Mouse (Mus musculus): ENCODE measurements around the gene Rtf1. TPM values are rescaled to one million over a fixed set of nuclear protein-coding genes. Genes with fewer than 3 reads are reported as not detected.

The Rtf1 gene
- polyA plus RNA-seq, 1 experiment: 6.3 TPM

DNA sequence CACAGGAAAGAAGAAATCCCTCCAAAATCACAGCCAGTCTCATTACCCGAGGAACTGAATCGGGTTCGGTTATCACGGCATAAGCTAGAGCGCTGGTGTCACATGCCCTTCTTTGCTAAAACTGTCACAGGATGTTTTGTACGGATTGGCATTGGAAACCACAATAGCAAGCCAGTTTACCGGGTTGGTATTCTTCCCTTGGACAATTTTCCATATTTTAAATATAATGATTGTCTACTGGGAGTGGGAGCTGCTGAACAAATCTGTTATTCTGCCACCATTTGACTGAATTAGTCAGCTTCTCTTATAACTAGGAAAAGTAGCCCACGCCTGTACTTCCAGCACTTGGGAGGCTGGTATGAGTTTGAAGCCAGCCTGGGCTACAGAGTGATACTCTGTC, 46.2 kb downstream of the Rtf1 start:
- no peak for DNase-seq (ENCODE audit: low read depth, low spot score)
- WGBS: 95% methylated on average over 8 of the region's 8 CpGs

DNA sequence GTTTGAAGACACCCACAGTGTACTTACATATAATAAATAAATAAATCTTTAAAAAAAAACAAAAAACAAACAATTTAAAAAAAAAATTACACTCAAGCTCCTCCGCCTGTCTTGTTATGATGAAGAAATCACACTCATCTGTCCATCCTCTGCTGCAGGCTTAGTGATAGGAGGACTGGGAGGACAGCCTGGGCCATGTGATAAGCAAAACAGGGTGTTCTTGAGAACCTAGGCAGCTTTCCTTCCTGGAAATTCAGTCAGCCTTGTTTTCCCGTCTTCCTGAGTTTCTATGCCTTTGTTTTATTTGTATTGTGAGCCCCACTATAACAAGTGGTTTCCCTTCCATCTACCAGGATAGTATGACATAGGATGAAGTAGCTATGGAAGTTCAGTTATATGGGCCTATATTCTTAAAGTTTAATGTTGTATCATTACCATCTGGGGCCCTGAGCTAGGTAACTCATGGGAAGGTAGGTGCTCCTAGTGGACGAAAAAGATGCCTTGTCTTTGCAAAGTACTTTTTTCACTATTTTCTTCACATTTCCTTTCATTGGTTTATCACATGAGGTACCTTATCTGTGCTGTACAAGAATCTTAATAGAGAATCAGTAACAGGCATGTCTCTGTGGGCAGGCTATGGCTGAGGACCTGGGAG, 53.0 kb downstream of the Rtf1 start:
- 89% methylated on average over 3 of the region's 3 CpGs for WGBS
- DNase-seq (ENCODE audit: low read depth, low spot score): no peak

GRCm38 (mm10) chr2:119730735-119731134, 55.9 kb downstream of the Rtf1 start:
- 79% methylated on average over 4 of the region's 4 CpGs for WGBS
- DNase-seq (ENCODE audit: low read depth, low spot score): no peak

- WGBS: 19% methylated on average over 12 of the region's 12 CpGs
- DNase-seq (ENCODE audit: low read depth, low spot score): no peak
Measured at GRCm38 (mm10) chr2:119737124-119737523, 62.3 kb downstream of the Rtf1 start.

DNA sequence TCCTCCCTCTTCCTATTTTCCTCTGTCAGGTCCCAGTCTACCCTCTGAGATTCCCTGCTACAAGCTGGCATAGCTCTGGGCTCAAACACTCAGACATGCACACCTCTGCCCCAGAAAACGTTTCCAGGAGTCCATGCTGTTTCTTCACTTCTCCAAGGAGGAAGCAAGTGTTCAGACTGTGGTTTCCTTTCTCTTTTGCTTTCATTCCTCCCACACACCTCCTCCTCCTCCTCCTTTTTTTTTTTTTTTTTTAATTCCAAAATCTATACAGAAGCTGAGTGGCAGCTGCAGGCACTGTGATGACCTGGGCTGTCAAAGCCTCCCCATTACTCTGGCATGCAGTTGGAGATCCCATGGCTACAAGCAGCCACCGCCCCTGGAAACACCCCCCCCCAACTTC, 65.7 kb downstream of the Rtf1 start:
- DNase-seq (ENCODE audit: low read depth, low spot score): no peak
- WGBS: 35% methylated on average over 2 of the region's 2 CpGs

DNA sequence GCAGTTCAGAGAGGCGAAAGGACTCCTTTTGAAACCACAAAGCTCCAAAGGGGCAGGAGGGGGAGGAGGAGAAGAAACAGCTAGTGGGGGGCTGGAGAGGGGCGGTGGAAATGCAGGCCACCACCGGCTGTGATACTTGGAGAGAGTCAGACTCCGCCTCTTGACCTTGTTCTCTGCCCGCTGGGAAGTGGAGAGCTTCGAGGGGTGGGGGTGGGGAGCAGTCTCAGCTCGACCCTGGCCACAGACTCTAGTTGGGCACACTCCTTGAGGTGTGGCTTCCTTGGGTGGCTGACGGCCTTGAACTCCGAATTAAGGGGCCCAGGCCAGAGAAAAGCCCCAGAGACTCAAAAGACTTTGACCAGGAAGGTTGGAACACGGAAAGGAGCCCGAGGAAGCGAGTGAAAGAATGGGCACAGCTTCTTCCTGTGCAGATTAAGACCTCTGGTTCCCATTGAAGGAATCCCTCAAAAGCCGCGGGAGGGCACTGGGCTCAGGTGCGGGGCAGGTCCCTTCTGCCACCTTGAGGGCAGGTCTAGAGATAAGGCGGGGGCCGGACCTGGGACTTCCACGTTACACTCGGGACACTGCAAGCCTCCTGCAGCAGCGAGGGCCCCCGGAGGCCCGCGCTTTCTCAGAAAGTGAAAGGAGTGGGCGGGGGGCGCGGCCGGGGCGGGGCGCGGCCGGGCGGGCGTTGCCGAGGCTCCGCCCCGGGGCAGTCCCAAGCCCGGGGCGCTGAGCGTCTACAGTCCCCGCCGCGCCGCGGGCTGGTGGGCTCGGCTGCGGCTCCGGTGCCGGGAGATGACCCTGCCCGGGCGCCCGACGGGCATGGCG, 66.9 kb downstream of the Rtf1 start, which contains the start of gene Itpka:
Gene Itpka, plus strand, starts transcription at position 757 of the 831 bp plus-strand sequence.
- no peak for DNase-seq (ENCODE audit: low read depth, low spot score)
- under 1% methylated on average over 51 of the region's 53 CpGs for WGBS

DNA sequence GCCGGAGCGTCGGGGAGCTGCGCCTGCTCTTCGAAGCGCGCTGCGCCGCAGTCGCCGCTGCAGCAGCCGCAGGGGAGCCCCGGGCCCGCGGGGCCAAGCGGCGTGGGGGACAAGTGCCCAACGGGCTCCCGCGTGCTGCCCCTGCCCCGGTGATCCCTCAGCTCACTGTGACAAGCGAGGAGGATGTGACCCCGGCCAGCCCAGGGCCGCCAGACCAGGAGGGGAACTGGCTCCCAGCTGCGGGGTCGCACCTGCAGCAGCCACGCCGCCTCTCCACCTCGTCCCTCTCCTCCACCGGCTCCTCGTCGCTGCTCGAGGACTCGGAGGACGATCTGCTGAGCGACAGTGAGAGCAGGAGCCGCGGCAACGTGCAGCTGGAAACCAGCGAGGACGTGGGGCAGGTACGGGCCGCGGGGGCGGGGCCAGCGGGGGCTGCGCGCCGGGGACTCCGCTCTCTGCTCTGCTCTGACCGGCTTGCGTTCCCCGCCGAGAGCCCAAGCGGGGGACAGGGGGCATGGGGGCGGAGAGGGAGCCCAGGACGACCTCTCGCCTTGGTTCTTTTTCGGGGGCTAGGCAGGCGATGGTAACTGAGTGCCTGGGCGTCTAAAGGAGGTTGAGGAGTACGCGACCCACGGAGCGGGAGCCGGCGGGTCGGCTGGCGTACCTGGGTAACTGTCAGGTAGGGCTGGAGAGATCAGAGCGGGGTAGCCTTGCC, 67.8 kb downstream of the Rtf1 start:
- WGBS: under 1% methylated on average over 70 of the region's 70 CpGs
- DNase-seq (ENCODE audit: low read depth, low spot score): no peak

DNA sequence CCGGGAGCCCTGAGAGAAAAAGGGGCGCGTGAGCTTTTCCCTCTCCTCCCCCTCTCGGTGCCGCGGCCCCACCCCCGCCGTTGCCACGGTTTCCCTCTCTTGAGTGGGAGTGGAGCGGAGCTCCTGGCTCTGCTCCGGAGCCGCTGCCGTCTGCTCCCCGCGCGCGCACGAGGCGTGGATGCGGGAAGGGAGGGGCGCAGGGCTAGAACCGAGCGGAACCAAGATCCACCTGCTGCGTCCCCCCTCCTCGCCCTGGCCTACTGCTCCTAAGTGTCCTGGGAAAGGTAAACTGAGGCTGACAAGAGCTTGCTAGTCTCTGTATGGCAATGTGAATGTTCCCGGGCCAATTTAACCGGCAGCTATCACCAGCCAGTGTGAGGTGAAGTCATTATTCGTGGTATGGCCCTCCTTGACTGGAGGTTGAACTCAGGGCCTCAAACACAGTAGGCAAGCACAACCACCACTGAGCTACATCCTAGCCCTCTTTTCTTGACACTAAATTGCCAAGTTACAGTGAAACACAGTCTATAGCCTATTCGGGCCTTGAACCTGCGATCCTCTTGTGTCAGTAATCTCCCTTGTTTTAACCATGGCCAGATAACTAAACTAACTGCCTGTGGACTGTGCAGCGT, 68.4 kb downstream of the Rtf1 start:
- WGBS: 9% methylated on average over 21 of the region's 31 CpGs
- DNase-seq (ENCODE audit: low read depth, low spot score): no peak

DNA sequence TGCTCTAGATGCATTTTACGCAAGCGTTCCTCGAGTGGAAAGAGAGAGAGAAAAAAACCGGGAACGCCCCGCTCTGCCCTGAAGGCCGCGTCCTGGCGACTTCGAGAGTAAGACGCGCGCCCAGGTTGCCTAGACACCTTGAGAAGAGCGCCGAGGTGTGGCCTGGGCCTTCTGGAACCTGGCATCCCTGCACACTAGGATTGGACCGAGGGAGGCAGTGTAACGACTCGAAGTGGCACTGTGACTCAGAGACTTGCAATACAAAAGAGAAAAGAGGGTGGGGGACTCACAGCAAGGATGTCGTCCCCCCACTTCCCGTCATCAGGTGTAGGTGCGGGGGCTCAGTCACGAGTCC, 68.9 kb downstream of the Rtf1 start:
- WGBS: 23% methylated on average over 22 of the region's 22 CpGs
- DNase-seq (ENCODE audit: low read depth, low spot score): no peak

GRCm38 (mm10) chr2:119744163-119745111, 69.6 kb downstream of the Rtf1 start:
- DNase-seq (ENCODE audit: low read depth, low spot score): peak; percentile 60
- 11% methylated on average over 46 of the region's 46 CpGs for WGBS

DNA sequence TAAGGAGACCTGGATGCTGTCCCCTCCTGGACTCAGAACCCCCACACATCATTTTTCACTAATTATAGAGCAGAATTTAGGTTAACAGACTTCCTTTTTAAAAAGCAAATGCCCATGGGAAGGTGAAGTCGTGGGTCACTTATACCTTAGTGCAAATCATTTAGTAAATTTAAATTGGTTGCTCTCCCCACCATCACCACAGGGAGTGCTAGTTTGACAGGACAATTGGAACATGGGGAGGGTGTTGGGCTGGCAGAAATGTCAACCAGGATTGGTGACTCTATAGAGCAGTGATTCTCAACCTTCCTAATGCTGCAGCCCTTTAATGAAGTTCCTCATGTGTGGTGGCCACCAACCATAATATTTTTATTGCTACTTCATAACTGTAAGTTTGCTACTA, 70.4 kb downstream of the Rtf1 start:
- WGBS: 10% methylated on average over 1 of the region's 1 CpGs
- no peak for DNase-seq (ENCODE audit: low read depth, low spot score)

GRCm38 (mm10) chr2:119747554-119747953, 72.7 kb downstream of the Rtf1 start:
- whole genome bisulfite sequencing: 85% methylated on average over 7 of the region's 7 CpGs
- DNase-seq (ENCODE audit: low read depth, low spot score): no peak

- 87% methylated on average over 13 of the region's 13 CpGs for WGBS
- no peak for DNase-seq (ENCODE audit: low read depth, low spot score)
Measured at GRCm38 (mm10) chr2:119749260-119749659, 74.4 kb downstream of the Rtf1 start.

GRCm38 (mm10) chr2:119757601-119758100, 82.8 kb downstream of the Rtf1 start:
- no peak for DNase-seq (ENCODE audit: low read depth, low spot score)
- 4% methylated on average over 31 of the region's 31 CpGs for WGBS

GRCm38 (mm10) chr2:119758101-119758843, 83.4 kb downstream of the Rtf1 start:
- under 1% methylated on average over 76 of the region's 77 CpGs for WGBS
- DNase-seq (ENCODE audit: low read depth, low spot score): no peak

DNA sequence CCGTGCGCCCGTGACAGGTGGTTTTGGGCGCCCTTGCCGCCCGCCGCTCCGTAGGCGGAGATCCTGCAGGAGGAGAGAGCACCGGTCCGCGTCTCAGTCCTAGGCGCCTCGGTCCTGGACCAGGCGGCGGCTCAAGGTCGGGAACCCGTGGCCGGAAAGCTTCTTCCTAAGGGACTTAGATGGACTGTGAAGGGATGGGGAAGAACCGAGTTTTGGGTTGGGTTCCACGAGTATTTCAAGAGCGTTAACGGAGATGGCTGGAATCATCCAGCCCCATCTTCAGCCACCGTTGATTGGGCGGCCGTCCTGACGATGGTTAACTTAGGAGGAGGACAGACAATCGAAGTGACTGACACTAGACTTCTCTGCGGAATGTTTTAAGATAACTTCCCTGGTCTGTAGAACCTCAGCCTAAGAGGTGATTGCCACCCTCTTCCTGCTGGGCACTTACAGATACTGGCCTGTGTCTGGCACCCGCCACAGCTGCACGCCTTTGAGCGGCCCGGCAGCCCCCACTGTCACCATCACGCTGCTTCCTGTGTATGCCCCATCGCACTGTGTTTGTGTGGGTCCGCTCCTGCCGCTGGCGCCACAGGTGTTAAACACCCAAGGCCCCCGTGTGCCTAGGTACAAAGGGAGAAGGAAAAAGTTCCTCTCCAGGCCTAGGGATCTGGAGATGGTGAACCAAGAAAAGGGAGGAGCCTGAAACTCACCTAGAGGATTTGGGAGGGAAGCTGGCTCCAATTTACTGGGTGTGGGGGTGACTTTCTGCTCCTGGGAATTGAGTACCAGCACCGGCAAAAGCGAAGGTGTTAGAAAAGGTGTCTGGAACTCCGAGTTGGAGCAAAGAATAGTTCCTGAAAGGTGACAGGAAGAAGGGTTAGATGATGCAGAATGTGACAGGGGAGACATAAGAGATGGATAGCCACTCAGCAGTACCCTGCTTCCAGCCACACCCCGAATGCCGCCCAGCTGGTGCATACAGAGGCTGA, 84.3 kb downstream of the Rtf1 start:
- WGBS: 12% methylated on average over 44 of the region's 44 CpGs
- no peak for DNase-seq (ENCODE audit: low read depth, low spot score)

GRCm38 (mm10) chr2:119760251-119760650, 85.4 kb downstream of the Rtf1 start, which contains the start of gene Ltk:
Gene Ltk, minus strand, starts transcription at chr2:119760431.
- 21% methylated on average over 9 of the region's 9 CpGs for WGBS
- DNase-seq (ENCODE audit: low read depth, low spot score): no peak
